Mouse (Mus musculus) spleen, postnatal 4 days (tissue): Measurements from ENCODE around the gene Ss18l1.
A peak's percentile ranks its signal among the peaks of the same experiment; 100 is the strongest.

ENCODE experiments used
- DNase-seq, 2 experiments: peaks; one replicate each; pipeline ENCODE4 v3.0.0; 2022; ENCODE audit warnings: low spot score in 2 of 2

The Ss18l1 gene

GRCm38 (mm10) chr2:180042256-180042857, at the start of gene Ss18l1, which contains the start of gene Psma7:
Gene Ss18l1, plus strand, starts transcription at chr2:180042509.
Gene Psma7, minus strand, starts transcription at chr2:180042433.
- peak; percentile 91 to 96 for DNase-seq

GRCm38 (mm10) chr2:179993071-179993470, 49.2 kb upstream of the Ss18l1 start:
- no peak for DNase-seq

GRCm38 (mm10) chr2:179998431-179998830, 43.9 kb upstream of the Ss18l1 start:
- DNase-seq = no peak

DNA sequence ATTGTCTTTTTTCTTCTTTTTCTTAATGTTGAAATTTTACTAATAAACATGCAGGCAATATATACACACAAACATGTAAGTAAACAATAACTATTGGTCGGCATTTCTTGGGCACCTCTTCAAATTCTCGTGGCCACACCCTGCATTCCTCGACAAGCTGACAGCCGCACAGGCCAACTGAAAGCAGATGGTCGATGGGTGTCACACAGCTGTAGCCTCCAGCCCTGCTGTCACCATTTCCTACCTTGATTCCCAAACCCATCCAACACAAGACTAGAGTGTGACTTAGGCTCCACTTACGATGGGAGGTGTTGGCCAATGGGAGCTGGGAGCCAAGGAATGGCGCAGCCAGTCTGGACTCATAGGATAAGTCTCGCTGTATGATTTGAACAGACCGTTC, 40.7 kb upstream of the Ss18l1 start:
- DNase-seq = no peak

DNA sequence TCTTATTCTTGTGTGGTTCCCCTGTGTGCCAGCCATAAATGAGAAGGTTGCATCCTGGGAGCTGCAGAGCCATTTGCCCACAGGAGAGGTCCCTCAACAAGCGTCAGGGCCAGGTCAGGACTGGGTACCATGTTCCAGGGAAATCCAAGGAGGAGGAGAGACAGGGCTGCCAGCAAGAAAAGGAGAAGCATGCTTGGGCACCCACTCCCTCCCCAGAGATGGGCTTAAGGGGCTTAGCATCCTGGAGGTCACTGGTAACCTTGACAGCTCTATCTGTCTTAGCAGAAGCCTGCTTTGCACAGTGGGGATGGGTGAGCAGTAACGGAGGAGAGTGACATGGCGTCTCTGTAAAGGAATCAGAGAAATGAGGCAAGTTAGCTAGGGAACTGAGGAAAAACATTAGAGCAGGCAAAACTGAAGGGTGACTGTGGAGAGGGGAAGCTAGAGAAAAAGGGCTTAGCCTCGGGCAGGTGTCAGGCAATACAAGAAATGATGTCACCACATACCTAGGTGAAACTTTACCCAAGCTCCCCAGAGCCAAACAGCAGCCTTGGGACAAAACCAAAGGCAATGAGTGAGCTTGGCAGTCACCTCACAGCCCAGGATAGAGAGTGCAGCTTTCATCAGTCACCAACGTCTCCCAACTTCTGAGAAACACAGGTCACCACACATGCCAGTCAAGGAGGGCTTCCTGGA, 36.5 kb upstream of the Ss18l1 start:
- DNase-seq = no peak

- DNase-seq = no peak
Observed at GRCm38 (mm10) chr2:180006352-180007017, 35.8 kb upstream of the Ss18l1 start.

GRCm38 (mm10) chr2:180010686-180011085, 31.6 kb upstream of the Ss18l1 start:
- no peak for DNase-seq

- DNase-seq = no peak
Observed at GRCm38 (mm10) chr2:180011370-180011769, 30.9 kb upstream of the Ss18l1 start.

GRCm38 (mm10) chr2:180013686-180014085, 28.6 kb upstream of the Ss18l1 start:
- DNase-seq = no peak

DNA sequence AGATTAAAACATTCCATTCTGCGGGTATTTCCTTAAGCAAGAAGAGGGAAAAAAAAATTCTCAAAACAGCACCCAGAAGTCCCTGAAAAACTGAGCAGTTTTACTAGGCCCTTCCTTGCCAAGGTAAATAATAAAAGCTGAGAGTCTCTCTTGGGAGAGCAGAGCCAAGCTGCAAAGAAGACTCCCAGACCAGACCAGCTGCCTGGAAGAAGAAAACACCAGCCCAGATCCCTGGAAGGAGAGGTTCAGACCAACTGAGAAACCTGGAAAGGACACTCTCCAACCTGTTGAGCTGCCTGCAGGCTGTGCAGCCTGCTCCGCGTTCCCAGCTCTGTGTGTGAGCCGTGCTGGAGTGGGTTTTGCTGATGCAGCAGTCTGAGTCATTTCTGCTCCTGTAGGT, 24.7 kb upstream of the Ss18l1 start:
- DNase-seq = no peak

DNA sequence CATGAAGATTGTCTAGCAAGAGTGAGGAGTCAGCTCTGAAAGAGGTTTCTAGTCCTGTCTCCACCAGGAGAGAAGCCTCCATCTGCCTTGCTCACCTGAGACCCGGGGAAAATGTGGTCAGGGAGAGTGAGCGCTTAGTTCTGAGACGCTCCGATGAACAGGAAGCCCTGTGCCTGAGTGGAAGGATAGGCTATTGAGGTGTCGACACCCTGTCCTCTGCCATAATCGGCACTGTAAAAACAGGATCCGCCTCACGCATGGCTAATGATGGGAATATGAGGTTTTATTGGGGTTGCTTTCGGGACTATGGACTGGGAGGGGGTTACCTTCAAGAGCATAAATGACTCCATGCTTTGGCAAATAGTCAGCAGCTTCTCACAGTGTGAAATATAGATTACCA, 23.7 kb upstream of the Ss18l1 start:
- DNase-seq = no peak

- DNase-seq = no peak
Observed at GRCm38 (mm10) chr2:180020091-180020661, 22.1 kb upstream of the Ss18l1 start.

DNA sequence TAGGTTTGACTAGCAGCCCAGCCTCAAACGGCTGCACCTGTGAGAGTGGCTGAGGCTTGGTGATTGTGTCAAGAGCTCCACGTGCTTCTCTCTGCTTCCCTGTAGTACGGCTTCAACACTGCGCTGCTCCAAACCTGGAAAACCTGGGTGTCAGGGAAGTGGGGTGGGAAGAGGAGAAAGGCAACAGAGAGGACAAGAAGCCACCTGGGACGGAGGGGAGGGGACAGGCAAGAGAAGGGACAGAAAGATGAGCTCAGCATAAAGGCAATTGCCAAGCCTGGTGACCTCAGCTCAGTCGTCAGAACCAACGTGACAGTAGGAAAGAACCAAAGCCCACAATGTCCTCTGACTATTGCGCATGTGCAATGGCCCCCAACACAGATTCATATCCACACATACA, 21.4 kb upstream of the Ss18l1 start:
- no peak for DNase-seq

DNA sequence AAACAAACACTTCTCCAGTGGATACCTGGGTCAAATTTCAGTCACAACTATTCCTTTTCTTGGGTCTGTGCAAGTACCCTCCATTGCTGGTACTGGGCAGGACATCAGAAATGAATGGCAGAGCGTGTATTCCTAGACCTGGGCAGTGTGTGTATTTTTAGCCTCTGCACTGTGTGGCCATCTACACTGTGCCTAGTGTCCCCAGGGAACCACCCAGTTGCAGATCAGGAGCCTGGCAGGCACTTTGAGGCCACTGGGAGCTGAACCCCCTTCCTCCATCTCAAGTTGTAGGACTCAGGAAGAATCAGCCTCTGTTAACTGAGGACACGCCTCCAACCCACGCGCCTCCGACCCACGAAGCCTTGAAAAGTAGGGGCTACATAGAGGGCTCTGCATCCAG, 19.6 kb upstream of the Ss18l1 start:
- no peak for DNase-seq

- peak; percentile 98 to 99 for DNase-seq
Observed at GRCm38 (mm10) chr2:180024401-180025098, 17.8 kb upstream of the Ss18l1 start, which contains the start of gene Lsm14b. Gene Lsm14b, plus strand, starts transcription at chr2:180024987.

DNA sequence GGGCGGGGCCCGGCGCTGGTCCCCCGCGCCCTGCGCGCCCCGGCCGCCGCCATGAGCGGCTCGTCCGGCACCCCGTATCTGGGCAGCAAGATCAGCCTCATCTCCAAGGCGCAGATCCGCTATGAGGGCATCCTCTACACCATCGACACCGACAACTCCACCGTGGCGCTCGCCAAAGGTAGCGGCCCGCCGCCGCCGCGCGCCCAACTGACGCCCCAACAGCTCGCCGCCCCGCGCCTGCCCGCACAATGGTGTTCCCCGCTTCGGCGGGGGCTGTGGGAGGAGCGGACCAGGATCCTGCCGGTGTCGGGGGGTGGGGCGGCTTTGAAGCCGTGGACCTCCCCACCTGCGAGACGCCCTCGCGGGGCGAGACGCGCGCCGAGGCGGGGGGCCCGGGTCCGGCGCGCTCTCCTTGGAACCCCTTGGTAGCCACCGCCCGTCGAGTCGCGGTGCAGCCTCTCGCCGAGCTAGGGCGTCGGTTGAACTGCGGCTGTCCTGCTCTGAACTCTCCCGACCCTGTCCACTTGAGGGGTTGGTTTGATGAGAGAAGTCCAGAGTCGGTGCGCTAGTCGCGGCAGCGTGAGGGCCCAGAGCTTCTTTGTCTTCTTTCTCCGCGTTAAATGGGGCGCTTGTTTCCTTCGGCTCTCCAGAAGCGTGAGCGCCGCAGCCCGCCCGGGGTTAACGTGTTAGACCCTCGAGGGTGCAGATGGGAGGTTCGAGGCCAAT, 17.0 kb upstream of the Ss18l1 start:
- peak; percentile 48 to 83 for DNase-seq

DNA sequence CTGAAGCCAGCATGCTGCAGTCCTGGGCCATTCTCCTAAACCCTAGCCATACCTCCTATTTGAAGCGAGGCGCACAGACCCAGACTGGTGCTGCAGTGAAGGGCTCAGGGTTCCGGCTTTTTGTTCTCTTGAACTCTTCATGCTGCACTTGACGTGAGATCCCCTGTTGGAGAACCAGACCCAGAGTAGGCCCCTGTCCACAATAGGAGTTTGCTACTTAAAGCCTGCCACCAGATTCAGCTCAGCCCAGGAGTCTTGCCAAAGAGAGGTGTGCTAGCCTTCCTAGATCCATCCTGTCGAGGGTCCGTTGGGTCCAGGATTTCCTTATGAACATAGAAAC, 16.5 kb upstream of the Ss18l1 start:
- DNase-seq = no peak

GRCm38 (mm10) chr2:180027768-180028167, 14.5 kb upstream of the Ss18l1 start:
- no peak for DNase-seq

GRCm38 (mm10) chr2:180031270-180031669, 11.0 kb upstream of the Ss18l1 start:
- DNase-seq = no peak

DNA sequence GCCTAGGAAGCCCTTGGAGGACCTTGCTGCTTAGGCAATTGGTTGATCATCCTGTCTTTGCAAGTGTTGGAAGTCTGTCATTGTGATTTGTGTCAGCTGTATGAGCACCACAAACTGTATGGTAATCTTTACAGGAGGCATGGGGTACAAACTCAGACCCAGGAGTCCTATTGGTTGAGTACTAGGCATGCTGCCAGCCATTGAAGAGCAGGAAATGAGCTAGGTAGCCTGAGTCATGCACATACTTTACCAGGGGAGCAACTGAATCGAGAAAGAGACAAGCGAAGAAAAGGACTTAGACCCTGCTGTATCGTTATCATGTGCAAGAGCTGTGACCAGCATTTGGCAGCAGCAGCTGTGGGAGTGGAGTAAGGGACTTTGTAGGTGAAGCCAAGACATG, 9.4 kb upstream of the Ss18l1 start:
- DNase-seq = no peak

- DNase-seq = no peak
Observed at GRCm38 (mm10) chr2:180033956-180034355, 8.4 kb upstream of the Ss18l1 start.
